Mouse (Mus musculus) testis, adult 2 months (tissue): ENCODE results near the gene Atp6v1g2. TPM values are rescaled to one million over a fixed set of nuclear protein-coding genes. Genes with fewer than 3 reads are reported as not detected.

Experiments
- H3K27ac ChIP-seq: fragments of 200-500 bp; 2 replicates; pipeline ENCODE4 v1.5.1; 2012; ENCODE audit warnings: low read depth, low read length; ENCODE audit not compliant: control insufficient read depth, insufficient read depth
- H3K27me3 ChIP-seq: fragments of 200-500 bp; 2 replicates; pipeline ENCODE4 v1.6.1; 2012; ENCODE audit warnings: mild to moderate bottlenecking, low read length, moderate library complexity; ENCODE audit not compliant: control insufficient read depth, insufficient read depth
- H3K36me3 ChIP-seq: fragments of 200-500 bp; 2 replicates; pipeline ENCODE4 v1.6.1; 2012; ENCODE audit warnings: mild to moderate bottlenecking, low read length; ENCODE audit not compliant: control insufficient read depth, insufficient read depth
- H3K4me1 ChIP-seq: fragments of 200-500 bp; 2 replicates; pipeline ENCODE4 v1.6.1; 2012; ENCODE audit warnings: low read length; ENCODE audit not compliant: control insufficient read depth, insufficient read depth
- H3K4me3 ChIP-seq: fragments of 200-500 bp; 2 replicates; pipeline ENCODE4 v1.5.1; 2012; ENCODE audit warnings: low read depth, mild to moderate bottlenecking, low read length, moderate library complexity, mixed read lengths; ENCODE audit not compliant: control insufficient read depth
- CTCF ChIP-seq: fragments of 200-500 bp; IDR thresholded peaks from 2 replicates; pipeline ENCODE4 v1.5.1; 2012; ENCODE audit warnings: low read depth, mild to moderate bottlenecking, inconsistent platforms, low read length, moderate library complexity; ENCODE audit not compliant: control insufficient read depth, insufficient read depth, insufficient replicate concordance
- POLR2A ChIP-seq: fragments of 200-500 bp; IDR thresholded peaks from 2 replicates; pipeline ENCODE4 v1.6.1; 2012; ENCODE audit warnings: low read depth, mild to moderate bottlenecking, inconsistent platforms, low read length, moderate library complexity; ENCODE audit not compliant: control insufficient read depth
- polyA plus RNA-seq: library from polyadenylated mRNA; depleted of rRNA; stranded (reverse); fragments of >200 nt; gene quantifications from 2 replicates; pipeline ENCODE4 v1.2.3, GENCODE M21; 2012

Atp6v1g2 gene
- polyA plus RNA-seq, 1 experiment, result 11.7 TPM

DNA sequence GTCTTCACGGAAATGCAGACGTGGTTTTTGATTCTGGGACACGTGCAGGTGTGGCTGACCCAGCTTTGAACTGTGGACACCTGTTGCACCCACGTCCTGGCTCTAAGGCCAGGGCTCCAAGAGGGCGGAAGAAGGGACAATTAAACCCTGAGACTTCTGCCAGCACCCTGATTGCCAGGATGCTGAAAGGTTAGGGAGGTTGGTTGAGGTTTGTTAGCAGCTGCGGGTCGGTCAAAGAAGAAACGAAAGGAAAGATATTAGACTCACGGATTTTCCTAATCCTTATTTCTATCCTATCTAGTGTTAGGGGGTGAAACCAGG lies 37.2 kb upstream of the Atp6v1g2 start:
- Histone ChIP-seq H3K27me3 (no peaks in the 10 kb centered on the region), H3K36me3 (no peaks in the 10 kb centered on the region), H3K4me3 (peak overlapping the region; percentile 64), H3K4me1 (peaks cover 13% of the 10 kb centered on the region), H3K27ac (no peak overlapping the region)
- TF ChIP-seq CTCF, result no peak
- TF ChIP-seq POLR2A, result no peak

DNA sequence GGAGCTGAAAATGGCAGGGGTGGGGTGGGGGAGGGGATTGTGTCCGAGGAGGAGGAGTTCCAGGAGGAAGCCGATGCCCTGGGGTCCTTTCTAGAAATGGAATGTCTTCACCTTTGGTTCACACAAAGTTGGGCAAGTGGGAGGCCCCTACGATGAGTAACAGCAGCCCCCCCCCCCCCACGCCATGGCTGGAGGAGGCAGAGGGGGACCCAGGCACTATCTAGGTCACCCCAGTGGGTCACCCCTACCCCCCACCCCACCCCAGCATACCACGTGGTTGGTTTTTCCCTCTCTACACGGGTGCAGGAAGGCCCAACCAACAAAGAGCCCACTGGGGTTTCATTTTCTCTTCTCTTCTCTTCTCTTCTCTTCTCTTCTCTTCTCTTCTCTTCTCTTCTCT lies 36.3 kb upstream of the Atp6v1g2 start:
- no peaks in the 10 kb centered on the region for H3K36me3 ChIP-seq
- peaks cover 13% of the 10 kb centered on the region for H3K4me1 ChIP-seq
- TF ChIP-seq POLR2A (no peak), CTCF (no peak)
- H3K4me3 ChIP-seq, result no peak overlapping the region
- no peaks in the 10 kb centered on the region for H3K27me3 ChIP-seq
- no peak overlapping the region for H3K27ac ChIP-seq

DNA sequence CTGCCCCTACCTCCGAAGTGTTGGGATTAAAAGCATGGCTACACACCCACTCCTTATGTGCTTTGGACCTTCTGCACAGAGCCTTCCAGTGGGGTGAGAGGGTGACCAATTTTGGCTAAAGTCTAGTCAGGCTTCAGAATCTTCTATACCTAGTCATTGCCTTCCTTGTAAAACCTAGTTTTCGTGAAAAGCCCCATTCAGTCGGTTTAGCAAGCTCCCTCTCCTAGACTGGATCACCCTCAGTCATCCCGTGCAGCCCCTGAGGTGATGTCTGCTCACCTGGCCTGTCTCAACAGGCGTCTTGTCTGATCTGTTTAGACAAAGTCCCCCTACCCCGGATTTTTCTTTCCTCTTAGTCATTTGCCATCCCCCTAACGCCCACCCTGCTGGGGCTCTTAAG lies 35.4 kb upstream of the Atp6v1g2 start:
- no peak overlapping the region for H3K27ac ChIP-seq
- H3K36me3 ChIP-seq, result no peaks in the 10 kb centered on the region
- H3K4me3 ChIP-seq, result no peak overlapping the region
- H3K27me3 ChIP-seq, result no peaks in the 10 kb centered on the region
- TF ChIP-seq POLR2A (no peak), CTCF (no peak)
- peaks cover 13% of the 10 kb centered on the region for H3K4me1 ChIP-seq

DNA sequence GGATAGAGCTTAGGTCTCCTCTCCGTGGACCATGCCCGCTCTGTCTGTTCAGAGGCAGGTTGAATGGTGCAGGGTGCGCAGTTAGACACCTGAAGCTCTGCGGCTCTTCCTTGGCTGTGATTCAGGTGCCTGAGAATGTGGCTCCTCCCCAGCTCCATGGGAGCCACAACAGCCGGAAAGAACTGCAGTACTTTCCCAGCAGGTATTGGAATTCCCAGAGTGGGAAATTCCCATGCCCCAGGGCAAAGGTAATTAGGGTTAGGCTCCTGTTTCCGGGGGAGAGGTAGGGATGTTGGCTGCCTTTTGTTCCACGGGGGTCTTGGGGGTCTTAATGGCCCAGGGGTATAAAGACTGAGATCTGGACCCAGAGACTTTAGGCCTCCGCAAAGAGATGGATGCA lies 34.5 kb upstream of the Atp6v1g2 start:
- TF ChIP-seq CTCF (no peak), POLR2A (no peak)
- H3K27ac ChIP-seq, result no peak overlapping the region

DNA sequence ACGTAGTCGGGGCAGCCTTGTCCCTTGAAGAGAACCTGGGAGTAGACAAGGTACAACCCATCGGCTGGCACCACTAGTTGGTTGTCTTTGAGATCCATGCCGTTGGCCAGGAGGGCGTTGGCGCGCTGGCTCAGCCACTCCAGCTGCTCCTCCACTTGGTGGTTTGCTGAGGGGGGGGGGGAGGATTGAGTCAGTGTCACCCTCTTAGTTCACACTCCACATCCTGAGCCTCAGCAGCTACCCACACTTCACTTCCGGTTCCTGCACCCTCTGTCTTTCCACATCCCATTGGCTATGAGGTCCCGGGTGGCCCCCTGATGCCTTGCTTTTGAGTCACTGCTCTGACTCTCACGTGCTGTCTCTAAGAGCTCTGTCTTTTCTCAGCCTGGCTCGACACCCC lies 33.1 kb upstream of the Atp6v1g2 start:
- Histone ChIP-seq H3K27me3 (no peaks in the 10 kb centered on the region), H3K27ac (no peak overlapping the region), H3K4me3 (no peak overlapping the region), H3K36me3 (no peaks in the 10 kb centered on the region), H3K4me1 (peaks cover 10% of the 10 kb centered on the region)
- no peak for TF ChIP-seq POLR2A
- TF ChIP-seq CTCF, result no peak

More for the DNA sequence above, 34.5 kb upstream of the Atp6v1g2 start:
- no peak overlapping the region for H3K4me3 ChIP-seq
- H3K36me3 ChIP-seq, result no peaks in the 10 kb centered on the region
- H3K27me3 ChIP-seq, result no peaks in the 10 kb centered on the region
- peaks cover 13% of the 10 kb centered on the region for H3K4me1 ChIP-seq

DNA sequence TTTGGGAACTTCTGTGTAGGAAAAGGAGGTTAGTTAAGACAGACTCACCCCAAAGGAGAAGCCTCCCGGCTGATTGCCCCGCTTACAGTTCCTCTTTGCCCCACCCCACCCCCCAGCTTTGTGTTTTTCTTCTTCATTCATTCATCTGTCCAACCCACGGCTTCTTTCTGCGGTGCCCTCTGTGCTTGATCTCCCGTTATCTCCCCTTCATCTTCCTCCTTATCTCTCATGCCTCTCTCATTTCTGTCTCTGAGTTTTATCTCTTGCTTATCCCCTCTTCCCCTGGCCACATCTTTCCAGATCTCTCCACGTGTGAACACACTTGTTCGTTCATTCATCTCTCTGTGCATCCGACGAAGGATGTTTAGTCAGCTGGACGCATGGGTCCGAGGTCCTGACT lies 32.3 kb upstream of the Atp6v1g2 start:
- H3K4me1 ChIP-seq, result peaks cover 5% of the 10 kb centered on the region; the same call in 1 of the 2 replicates
- H3K27ac ChIP-seq, result no peak overlapping the region
- H3K4me3 ChIP-seq, result no peak overlapping the region
- no peak for TF ChIP-seq POLR2A
- no peak for TF ChIP-seq CTCF
- H3K27me3 ChIP-seq, result no peaks in the 10 kb centered on the region
- H3K36me3 ChIP-seq, result no peaks in the 10 kb centered on the region

DNA sequence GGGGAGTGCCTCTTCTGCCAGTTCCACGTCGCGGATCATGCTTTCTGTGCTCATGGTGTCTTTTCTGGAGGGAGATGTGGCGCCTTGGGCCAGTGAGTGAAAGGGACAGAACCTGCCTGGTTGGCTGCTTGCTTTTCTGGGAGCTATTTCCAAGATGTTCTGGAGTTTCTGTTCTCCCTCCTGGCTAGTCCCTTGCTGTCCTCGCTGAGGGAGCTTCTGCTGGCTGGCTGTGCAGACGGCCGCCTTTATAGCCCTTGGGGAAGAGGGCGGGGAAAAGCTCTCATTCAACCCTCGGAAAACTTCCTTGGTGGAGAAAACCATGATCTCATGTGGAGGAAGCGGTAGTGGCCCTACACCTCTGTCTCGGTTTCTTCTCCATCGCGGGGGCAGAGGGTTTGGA lies 31.7 kb upstream of the Atp6v1g2 start, which contains the start of gene Tnf:
Tnf (minus strand) TSS at position 221 of the 400 bp plus-strand sequence.
- Histone ChIP-seq H3K27ac (no peak within 1 kb of the TSS; the same call in 1 of the 2 replicates), H3K27me3 (no peaks in the 10 kb centered on the region), H3K4me1 (0 out of 2 replicates have a peak, but pooled peaks cover 2% of the 10 kb centered on the region), H3K36me3 (no peaks in the 10 kb centered on the region), H3K4me3 (no peak within 1 kb of the TSS)
- TF ChIP-seq POLR2A, result peak; percentile 43; the same call in 1 of the 2 replicates
- TF ChIP-seq CTCF, result no peak

DNA sequence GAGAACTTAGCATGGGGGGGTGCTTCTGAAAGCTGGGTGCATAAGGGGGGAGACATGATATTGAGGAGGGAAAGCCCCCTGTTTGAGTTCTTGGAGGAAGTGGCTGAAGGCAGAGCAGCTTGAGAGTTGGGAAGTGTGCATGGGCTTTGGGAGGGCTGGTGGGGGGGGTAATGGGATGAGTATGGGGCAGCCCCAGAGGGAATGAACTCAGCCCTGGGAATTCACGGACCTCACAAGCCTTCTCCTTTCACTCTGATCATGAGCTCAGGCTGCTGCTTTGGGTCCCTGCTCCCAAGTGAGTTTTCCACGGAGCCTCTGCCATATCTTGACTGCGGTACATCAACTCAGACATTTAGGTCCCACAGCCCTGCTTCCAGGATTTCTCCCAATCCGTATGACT lies 31.0 kb upstream of the Atp6v1g2 start:
- H3K27ac ChIP-seq, result no peak overlapping the region
- H3K27me3 ChIP-seq, result no peaks in the 10 kb centered on the region
- 0 out of 2 replicates have a peak, but pooled peaks cover 2% of the 10 kb centered on the region for H3K4me1 ChIP-seq
- no peak overlapping the region for H3K4me3 ChIP-seq
- no peak for TF ChIP-seq POLR2A
- no peak for TF ChIP-seq CTCF
- H3K36me3 ChIP-seq, result no peaks in the 10 kb centered on the region
